Mouse (Mus musculus) urinary bladder, postnatal 25 days (tissue): ENCODE data around the gene Olfr716.
"Not testable (repeated sequence)": the region's sequence is repeated elsewhere in the genome, so short reads cannot be mapped to it uniquely, and the experiment has no call there.

Experiments used
- DNase-seq: peaks from one replicate; pipeline ENCODE4 v3.0.0; 2022; ENCODE audit warnings: low spot score

Gene Olfr716

DNA sequence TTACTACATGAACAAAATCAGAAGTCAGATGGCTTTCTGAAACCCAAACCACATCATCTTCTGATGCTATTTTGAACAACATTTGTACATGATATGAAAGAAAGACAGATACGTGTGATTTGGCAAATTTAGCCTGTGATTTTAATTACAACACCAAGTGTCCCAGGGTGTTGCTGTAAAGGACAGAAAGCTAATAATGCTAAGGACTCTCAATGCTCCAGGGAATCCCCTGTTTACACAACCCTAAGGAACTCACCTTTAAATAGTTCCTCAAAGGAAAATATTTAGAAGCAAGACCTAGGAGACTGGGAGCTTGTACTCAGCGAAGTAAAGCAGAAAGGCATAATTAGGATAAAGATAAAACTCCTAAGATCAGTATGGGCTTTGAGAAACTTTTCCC, at the start of gene Olfr716:
Gene Olfr716, plus strand, starts transcription at position 301 of the 400 bp plus-strand sequence.
- DNase-seq: not testable (repeated sequence)

DNA sequence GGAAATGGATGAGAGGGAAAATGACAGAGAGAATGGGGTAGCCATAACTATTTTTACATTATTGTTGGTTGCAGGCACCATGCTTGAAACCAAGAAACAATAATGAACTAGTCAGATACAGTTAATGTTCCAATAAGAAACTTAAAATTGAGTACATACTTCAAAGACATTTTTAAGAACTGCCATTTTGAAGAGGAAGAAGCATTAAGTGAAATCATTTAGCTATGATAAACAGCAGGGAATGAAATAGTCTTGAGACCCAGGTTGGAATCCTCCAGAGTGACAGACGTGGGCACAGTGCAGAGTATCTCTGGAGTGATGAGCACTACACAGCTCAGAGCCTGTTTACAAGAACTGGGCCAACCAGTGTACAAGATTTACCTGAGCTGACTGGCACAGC, 45.2 kb upstream of the Olfr716 start, which contains the start of gene Olfr17:
Gene Olfr17, plus strand, starts transcription at position 301 of the 400 bp plus-strand sequence.
- DNase-seq: no peak

DNA sequence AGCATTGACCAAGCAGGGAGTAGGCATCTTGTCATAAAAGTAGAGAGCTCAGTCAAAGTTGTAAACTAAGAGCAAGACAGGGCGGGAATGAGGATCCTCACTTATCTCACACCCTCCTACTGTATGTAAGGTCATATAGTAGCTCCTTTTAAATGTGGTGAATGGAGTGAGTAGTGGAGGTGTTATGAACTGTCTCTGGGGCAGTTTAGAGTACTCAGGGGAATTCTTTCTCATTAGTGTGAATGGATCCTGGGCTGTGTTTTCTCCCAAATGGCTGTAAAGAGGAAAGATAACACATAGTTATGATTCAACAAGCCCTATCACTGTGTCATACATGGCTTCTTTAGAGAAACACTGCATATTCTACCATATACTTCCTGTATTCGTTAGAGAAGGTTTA, 27.9 kb upstream of the Olfr716 start, which contains the start of gene Olfr715b:
Gene Olfr715b, minus strand, starts transcription at position 101 of the 400 bp plus-strand sequence.
- not testable (repeated sequence) for DNase-seq

DNA sequence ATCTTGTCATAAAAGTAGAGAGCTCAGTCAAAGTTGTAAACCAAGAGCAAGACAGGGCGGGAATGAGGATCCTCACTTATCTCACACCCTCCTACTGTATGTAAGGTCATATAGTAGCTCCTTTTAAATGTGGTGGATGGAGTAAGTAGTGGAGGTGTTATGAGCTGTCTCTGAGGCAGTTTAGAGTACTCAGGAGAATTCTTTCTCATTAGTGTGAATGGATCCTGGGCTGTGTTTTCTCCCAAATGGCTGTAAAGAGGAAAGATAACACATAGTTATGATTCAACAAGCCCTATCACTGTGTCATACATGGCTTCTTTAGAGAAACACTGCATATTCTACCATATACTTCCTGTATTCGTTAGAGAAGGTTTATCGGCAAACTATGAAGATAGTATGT, 7.1 kb upstream of the Olfr716 start, which contains the start of gene Olfr715:
Gene Olfr715, minus strand, starts transcription at position 101 of the 400 bp plus-strand sequence.
- not testable (repeated sequence) for DNase-seq

DNA sequence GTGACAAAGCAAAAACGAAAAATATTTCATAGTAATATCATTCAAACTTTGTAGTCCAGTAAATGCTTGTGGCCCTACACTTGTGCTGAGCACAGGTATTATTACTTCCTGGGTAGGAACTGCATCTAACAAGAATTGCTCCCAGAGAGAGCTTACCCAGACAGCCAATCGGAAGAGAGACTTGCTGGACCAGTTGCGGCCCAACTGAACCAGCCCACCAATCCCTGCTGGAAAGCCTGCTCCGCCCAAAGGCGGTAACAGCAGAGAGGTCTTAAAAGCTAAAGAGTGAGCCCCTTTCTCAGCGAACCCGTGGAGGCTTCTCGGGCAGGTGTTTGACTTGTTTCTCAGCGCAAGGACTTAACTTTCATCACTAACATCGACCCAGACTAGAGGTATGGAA, 28.6 kb downstream of the Olfr716 start, which contains the start of gene Nlrp14:
Gene Nlrp14, plus strand, starts transcription at position 301 of the 400 bp plus-strand sequence.
- no peak for DNase-seq

DNA sequence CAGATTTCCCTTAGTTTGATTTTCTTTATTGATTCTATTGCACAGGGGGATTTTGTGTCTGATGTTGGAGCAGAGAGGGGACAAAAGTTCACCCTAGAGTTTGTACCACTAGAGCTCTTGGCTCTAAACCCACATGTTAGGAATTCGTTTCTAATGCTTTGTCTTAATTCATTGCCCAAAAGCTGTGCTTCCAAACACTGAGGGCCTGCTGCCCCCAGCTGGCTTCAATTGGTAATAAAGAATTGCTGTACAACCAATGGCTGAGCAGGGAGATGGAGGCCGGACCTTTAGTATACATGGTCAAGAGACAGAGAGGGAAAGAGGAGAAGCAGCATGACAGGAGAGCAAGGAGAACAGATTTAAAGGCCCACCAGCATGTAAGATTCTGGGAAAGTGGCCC, 42.3 kb downstream of the Olfr716 start:
- DNase-seq: no peak
